Mouse (Mus musculus) forebrain, embryonic 11.5 days (tissue): ENCODE data around the gene Lyrm2. TPM values are rescaled to one million over a fixed set of nuclear protein-coding genes. Genes with fewer than 3 reads are reported as not detected.

Experiments used
- ATAC-seq: fragments of 200-750 bp; cut with Nextera tagmentation; replicated peaks from 2 replicates; pipeline ENCODE4 v1.8.0; 2017; ENCODE audit warnings: moderate TSS enrichment; ENCODE audit not compliant: low FRiP score
- DNase-seq: peaks from one replicate; pipeline ENCODE4 v3.0.0-alpha.2; 2017; ENCODE audit warnings: low spot score
- H3K27ac ChIP-seq: fragments of 300-500 bp; sonication (generic); 2 replicates; pipeline ENCODE4 v1.5.1; 2014; ENCODE audit warnings: low read depth, low read length
- H3K27me3 ChIP-seq: fragments of 300-500 bp; sonication (generic); 2 replicates; pipeline ENCODE4 v1.6.1; 2014; ENCODE audit warnings: mild to moderate bottlenecking, low read length, mixed read lengths; ENCODE audit not compliant: control insufficient read depth, insufficient read depth
- H3K36me3 ChIP-seq: fragments of 300-500 bp; sonication (generic); 2 replicates; pipeline ENCODE4 v1.6.1; 2014; ENCODE audit warnings: mild to moderate bottlenecking, low read length, moderate library complexity, mixed read lengths; ENCODE audit not compliant: control insufficient read depth, insufficient read depth
- H3K4me1 ChIP-seq: fragments of 300-500 bp; sonication (generic); replicated peaks from 2 replicates; pipeline ENCODE4 v1.6.1; 2014; ENCODE audit warnings: low read length, mixed read lengths; ENCODE audit not compliant: control insufficient read depth, insufficient read depth
- H3K4me2 ChIP-seq: fragments of 300-500 bp; sonication (generic); 2 replicates; pipeline ENCODE4 v1.6.1; 2014; ENCODE audit warnings: low read depth, mild to moderate bottlenecking, low read length, moderate library complexity, mixed read lengths; ENCODE audit not compliant: severe bottlenecking
- H3K4me3 ChIP-seq: fragments of 300-500 bp; sonication (generic); 2 replicates; pipeline ENCODE4 v1.5.1; 2014; ENCODE audit warnings: low read depth, low read length
- H3K9ac ChIP-seq: fragments of 300-500 bp; sonication (generic); 2 replicates; pipeline ENCODE4 v1.6.1; 2014; ENCODE audit warnings: low read length
- H3K9me3 ChIP-seq: fragments of 300-500 bp; sonication (generic); 2 replicates; pipeline ENCODE4 v1.6.1; 2016; ENCODE audit warnings: low read length, mixed read lengths; ENCODE audit not compliant: control insufficient read depth
- WGBS: fragments of 180-500 bp; shearing (Covaris S2); extraction: QIAGEN DNeasy Blood & Tissue Kit; methylation state at CpG from one replicate; pipeline ENCODE4 v1.1.7; 2014; 5-methylcytosine and 5-hydroxymethylcytosine counted together
- polyA plus RNA-seq: library from polyadenylated mRNA; unstranded; fragments of >200 nt; fragmentation: Nextera tagmentation; extraction: Ambion mirVana; gene quantifications from 2 replicates; pipeline ENCODE4 v1.2.1, GENCODE M21; 2014

Gene Lyrm2
- polyA plus RNA-seq, 1 experiment from 2014 or later = 133 TPM

DNA sequence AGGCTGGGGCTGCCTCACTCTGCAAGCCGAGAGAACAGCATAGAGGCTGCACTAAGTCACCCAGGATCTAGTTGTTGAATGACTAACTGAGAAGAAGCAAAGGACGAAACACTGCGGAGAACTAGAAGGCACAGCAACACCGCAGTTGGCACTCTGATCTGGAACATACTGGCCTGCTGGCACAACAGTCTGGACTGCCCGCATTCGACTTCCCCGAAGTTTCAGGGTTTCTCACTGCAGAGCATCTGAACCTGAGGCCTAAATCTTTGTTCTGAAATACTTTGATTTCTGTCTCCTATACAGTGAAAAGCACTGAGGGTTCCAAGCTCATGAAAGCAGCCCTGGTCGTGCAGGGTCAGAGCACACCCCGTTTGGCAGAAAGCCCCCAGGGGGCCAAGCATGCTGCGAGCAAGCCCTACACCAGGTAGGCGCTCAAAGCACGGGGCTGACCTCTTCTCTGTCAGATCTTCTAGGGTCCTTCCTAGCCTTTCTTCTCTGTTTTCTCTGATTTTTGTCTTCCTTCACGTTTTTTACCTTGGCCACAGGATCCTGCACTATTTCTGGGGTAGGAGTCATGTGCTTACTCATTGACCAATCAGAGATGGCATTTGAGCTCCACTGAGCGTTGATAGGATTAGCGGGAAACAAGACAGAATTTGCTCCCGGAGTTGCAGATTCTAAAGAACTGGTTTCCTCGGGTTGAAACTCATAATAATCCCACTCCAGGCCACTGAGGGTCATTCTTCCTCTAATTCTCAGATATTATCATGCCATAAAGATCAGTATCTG, 33.6 kb downstream of the Lyrm2 start:
- peak; percentile 63; the same call in 1 of the 2 replicates for ATAC-seq
- peak overlapping the region; percentile 19 for H3K4me3 ChIP-seq
- 49% methylated on average over 17 of the region's 17 CpGs for WGBS
- DNase-seq = no peak
- no peaks in the 10 kb centered on the region for H3K4me1 ChIP-seq
- no peaks in the 10 kb centered on the region for H3K9me3 ChIP-seq
- H3K9ac ChIP-seq = no peak overlapping the region
- peak overlapping the region; percentile 39 for H3K4me2 ChIP-seq
- no peaks in the 10 kb centered on the region for H3K36me3 ChIP-seq
- H3K27ac ChIP-seq = no peak overlapping the region
- no peaks in the 10 kb centered on the region for H3K27me3 ChIP-seq

DNA sequence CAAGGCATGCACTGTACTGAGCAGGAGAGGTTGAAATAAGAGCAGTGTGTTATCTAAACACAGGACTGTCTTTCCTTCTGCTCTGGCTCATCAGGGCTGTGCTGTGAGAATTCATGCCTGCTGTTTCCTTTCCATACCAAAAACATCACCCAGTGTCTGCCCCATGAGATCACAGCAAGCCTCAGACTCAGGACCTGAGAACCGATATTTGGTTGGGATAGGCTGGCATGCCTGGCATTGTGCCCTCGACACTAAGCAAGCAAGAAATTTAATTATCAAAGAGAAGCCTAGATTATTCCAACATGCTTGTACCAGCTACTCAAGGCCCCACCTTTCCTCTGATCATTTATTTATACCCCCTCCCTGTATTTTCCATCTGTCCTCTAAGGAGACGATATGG, 34.5 kb downstream of the Lyrm2 start:
- Histone ChIP-seq H3K4me1 (no peaks in the 10 kb centered on the region), H3K36me3 (no peaks in the 10 kb centered on the region), H3K27ac (no peak overlapping the region), H3K4me2 (no peak overlapping the region), H3K9ac (no peak overlapping the region), H3K4me3 (no peak overlapping the region), H3K9me3 (no peaks in the 10 kb centered on the region), H3K27me3 (no peaks in the 10 kb centered on the region)
- ATAC-seq = no peak
- 85% methylated on average over 3 of the region's 3 CpGs for WGBS
- no peak for DNase-seq

GRCm38 (mm10) chr4:32836071-32836470, 36.0 kb downstream of the Lyrm2 start:
- Histone ChIP-seq H3K4me3 (no peak overlapping the region), H3K27ac (no peak overlapping the region), H3K9me3 (no peaks in the 10 kb centered on the region), H3K4me1 (no peaks in the 10 kb centered on the region), H3K9ac (no peak overlapping the region), H3K27me3 (no peaks in the 10 kb centered on the region), H3K4me2 (no peak overlapping the region), H3K36me3 (no peaks in the 10 kb centered on the region)
- ATAC-seq (no peak), DNase-seq (no peak)
- 89% methylated on average over 9 of the region's 9 CpGs for WGBS

GRCm38 (mm10) chr4:32838401-32838800, 38.3 kb downstream of the Lyrm2 start:
- ATAC-seq = no peak

More at GRCm38 (mm10) chr4:32838401-32838800, 38.3 kb downstream of the Lyrm2 start:
- 84% methylated on average over 3 of the region's 3 CpGs for WGBS
- Histone ChIP-seq H3K36me3 (no peaks in the 10 kb centered on the region), H3K27ac (no peak overlapping the region), H3K27me3 (no peaks in the 10 kb centered on the region), H3K4me3 (no peak overlapping the region), H3K9ac (no peak overlapping the region), H3K4me2 (no peak overlapping the region), H3K9me3 (no peaks in the 10 kb centered on the region), H3K4me1 (no peaks in the 10 kb centered on the region)
- DNase-seq = no peak

Other genes with a start within 250 kb of the Lyrm2 start
- 0.15 TPM in 1 of 2 replicates, not detected in the other for gene Gja10, start 197.5 kb upstream of the Lyrm2 start, polyA plus RNA-seq
- gene Casp8ap2, start 184.8 kb upstream of the Lyrm2 start, polyA plus RNA-seq = 65.5 and 70.2 TPM in 2 replicates
- 22.9 and 30.8 TPM in 2 replicates for gene Mdn1, start 143.1 kb upstream of the Lyrm2 start, polyA plus RNA-seq
- gene Ankrd6, start 150.6 kb downstream of the Lyrm2 start, polyA plus RNA-seq = 16.2 and 16.8 TPM in 2 replicates
- gene Rragd, start 182.8 kb downstream of the Lyrm2 start, polyA plus RNA-seq = 28.2 and 30.2 TPM in 2 replicates
- gene Ube2j1, start 231.2 kb downstream of the Lyrm2 start, polyA plus RNA-seq = 54.6 and 57.7 TPM in 2 replicates